Mouse (Mus musculus): ENCODE measurements at regions not wholly inside any gene's neighbourhood (a gene's known extent, or its start where the extent isn't known, plus 50 kb on each side); places are given as distances from the start of the nearest gene placed in this dataset.

DNA sequence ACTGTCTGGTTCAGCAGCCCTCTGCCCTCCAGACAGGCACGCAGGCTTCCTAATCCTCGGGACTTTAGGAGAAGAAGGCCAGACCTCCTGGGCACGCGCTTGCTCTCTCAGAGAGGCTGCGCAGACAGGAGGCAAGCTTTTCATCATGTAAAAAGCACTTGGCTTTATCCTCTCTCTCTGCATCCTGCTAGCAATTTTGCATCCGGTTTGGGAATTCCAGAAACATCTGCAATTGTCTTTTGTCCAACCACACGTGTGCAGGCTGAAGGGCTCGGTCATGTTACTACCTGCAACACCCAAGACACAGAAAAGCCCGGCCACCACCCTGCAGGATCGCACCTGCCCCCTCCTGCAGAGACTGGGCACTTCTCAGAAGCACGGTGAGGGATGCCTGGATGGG lies 323.3 kb downstream of the Sox9 start:
- Histone ChIP-seq H3K4me1 (ENCODE audit: control insufficient read depth, insufficient read depth, low read length) (no peaks in the 10 kb centered on the region), H3K27ac (replicated peaks; ENCODE audit: insufficient read depth, low read depth, low read length) (no peak overlapping the region), H3K79me2 (ENCODE audit: control insufficient read depth, insufficient read depth, low read length) (0 out of 2 replicates have a peak, but pooled peaks cover 2% of the 10 kb centered on the region), H3K36me3 (ENCODE audit: control insufficient read depth, insufficient read depth, low read length) (no peaks in the 10 kb centered on the region), H3K4me3 (ENCODE audit: insufficient read depth, low read depth, low read length) (no peak overlapping the region), H3K9ac (ENCODE audit: low read depth, low read length) (no peak overlapping the region), H3K27me3 (ENCODE audit: control insufficient read depth, insufficient read depth, low read length) (no peaks in the 10 kb centered on the region)
- no peak for TF ChIP-seq CTCF (IDR thresholded peaks at IDR 0.05; ENCODE audit: low read depth, low read length)
- TF ChIP-seq POLR2A (IDR thresholded peaks at IDR 0.05; ENCODE audit: extremely low read depth, insufficient read depth, low read length), result no peak
- 74% methylated on average over 11 of the region's 11 CpGs for WGBS
- DNase-seq (ENCODE audit: extremely low read depth, low read depth, low spot score), result no peak

DNA sequence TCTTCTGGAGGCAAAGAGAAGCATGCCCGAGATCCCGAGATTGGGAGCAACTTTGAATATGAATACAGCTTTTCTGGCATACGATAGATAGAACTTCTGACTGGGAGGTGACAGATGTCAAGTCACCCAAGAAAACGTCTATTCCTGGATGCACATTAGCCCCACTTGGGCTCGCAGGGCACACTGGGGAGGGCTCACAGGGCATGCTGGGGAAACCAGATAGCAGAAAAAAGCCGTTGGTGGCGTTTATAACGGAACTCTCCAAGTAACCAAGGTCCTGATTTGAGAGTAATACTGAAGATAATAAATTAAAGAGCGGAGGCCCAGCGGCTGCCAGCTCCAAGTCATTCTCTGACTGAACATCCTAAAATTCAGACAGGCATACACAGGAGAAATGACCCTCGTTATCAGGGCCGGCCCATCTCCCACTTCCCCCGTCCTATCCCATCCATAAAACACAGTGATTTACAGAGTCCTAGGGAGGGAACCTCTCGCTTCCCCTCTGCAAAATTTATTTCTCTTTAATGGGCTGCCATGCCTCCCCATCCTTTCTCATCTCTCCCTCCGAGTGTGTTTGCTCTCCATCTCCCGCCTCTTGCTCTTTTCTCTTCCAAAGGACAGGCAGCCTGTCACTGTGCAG lies 325.3 kb downstream of the Sox9 start:
- WGBS, result 89% methylated on average over 16 of the region's 16 CpGs
- Histone ChIP-seq H3K9ac (ENCODE audit: low read depth, low read length) (no peak overlapping the region), H3K79me2 (ENCODE audit: control insufficient read depth, insufficient read depth, low read length) (0 out of 2 replicates have a peak, but pooled peaks cover 2% of the 10 kb centered on the region), H3K4me1 (ENCODE audit: control insufficient read depth, insufficient read depth, low read length) (no peaks in the 10 kb centered on the region), H3K4me3 (ENCODE audit: insufficient read depth, low read depth, low read length) (no peak overlapping the region), H3K27me3 (ENCODE audit: control insufficient read depth, insufficient read depth, low read length) (no peaks in the 10 kb centered on the region), H3K36me3 (ENCODE audit: control insufficient read depth, insufficient read depth, low read length) (no peaks in the 10 kb centered on the region), H3K27ac (replicated peaks; ENCODE audit: insufficient read depth, low read depth, low read length) (no peak overlapping the region)
- DNase-seq (ENCODE audit: extremely low read depth, low read depth, low spot score), result no peak
- TF ChIP-seq POLR2A (IDR thresholded peaks at IDR 0.05; ENCODE audit: extremely low read depth, insufficient read depth, low read length), result no peak
- TF ChIP-seq CTCF (IDR thresholded peaks at IDR 0.05; ENCODE audit: low read depth, low read length), result no peak

GRCm38 (mm10) chr11:113107966-113108699 lies 326.1 kb downstream of the Sox9 start:
- TF ChIP-seq CTCF (IDR thresholded peaks at IDR 0.05; ENCODE audit: low read depth, low read length), result no peak
- no peak for TF ChIP-seq POLR2A (IDR thresholded peaks at IDR 0.05; ENCODE audit: extremely low read depth, insufficient read depth, low read length)
- 80% methylated on average over 10 of the region's 10 CpGs for WGBS
- no peaks in the 10 kb centered on the region for H3K4me1 ChIP-seq (ENCODE audit: control insufficient read depth, insufficient read depth, low read length)
- H3K4me3 ChIP-seq (ENCODE audit: insufficient read depth, low read depth, low read length), result no peak overlapping the region
- no peak for DNase-seq (ENCODE audit: extremely low read depth, low read depth, low spot score)
- no peaks in the 10 kb centered on the region for H3K27me3 ChIP-seq (ENCODE audit: control insufficient read depth, insufficient read depth, low read length)
- H3K79me2 ChIP-seq (ENCODE audit: control insufficient read depth, insufficient read depth, low read length), result 0 out of 2 replicates have a peak, but pooled peaks cover 2% of the 10 kb centered on the region
- no peak overlapping the region for H3K27ac ChIP-seq (replicated peaks; ENCODE audit: insufficient read depth, low read depth, low read length)
- no peaks in the 10 kb centered on the region for H3K36me3 ChIP-seq (ENCODE audit: control insufficient read depth, insufficient read depth, low read length)
- H3K9ac ChIP-seq (ENCODE audit: low read depth, low read length), result no peak overlapping the region

DNA sequence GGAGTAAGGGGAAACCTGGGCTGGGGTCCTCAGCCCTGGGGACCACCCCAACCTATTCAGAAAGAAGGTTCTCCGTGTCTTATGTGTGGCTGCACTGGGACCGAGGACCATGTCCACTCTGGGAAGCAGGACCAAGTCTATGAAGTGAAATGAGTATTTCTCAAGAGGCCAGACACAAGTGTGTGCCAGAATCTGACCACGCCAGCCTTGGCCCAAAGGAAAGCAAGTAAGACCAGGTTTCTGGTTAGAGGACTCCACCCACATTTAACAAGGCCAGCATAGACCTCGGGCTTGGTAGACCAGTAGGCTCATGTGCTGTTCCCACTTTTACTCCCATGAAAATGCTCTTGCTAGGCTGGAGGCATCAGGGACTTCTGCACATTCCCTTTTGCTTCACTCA lies 327.1 kb downstream of the Sox9 start:
- no peaks in the 10 kb centered on the region for H3K4me1 ChIP-seq (ENCODE audit: control insufficient read depth, insufficient read depth, low read length)
- H3K27ac ChIP-seq (replicated peaks; ENCODE audit: insufficient read depth, low read depth, low read length), result no peak overlapping the region
- H3K79me2 ChIP-seq (ENCODE audit: control insufficient read depth, insufficient read depth, low read length), result 0 out of 2 replicates have a peak, but pooled peaks cover 2% of the 10 kb centered on the region
- no peak overlapping the region for H3K4me3 ChIP-seq (ENCODE audit: insufficient read depth, low read depth, low read length)
- no peak for DNase-seq (ENCODE audit: extremely low read depth, low read depth, low spot score)
- WGBS, result 91% methylated on average over 4 of the region's 4 CpGs
- no peaks in the 10 kb centered on the region for H3K27me3 ChIP-seq (ENCODE audit: control insufficient read depth, insufficient read depth, low read length)
- H3K36me3 ChIP-seq (ENCODE audit: control insufficient read depth, insufficient read depth, low read length), result no peaks in the 10 kb centered on the region
- no peak for TF ChIP-seq POLR2A (IDR thresholded peaks at IDR 0.05; ENCODE audit: extremely low read depth, insufficient read depth, low read length)
- no peak for TF ChIP-seq CTCF (IDR thresholded peaks at IDR 0.05; ENCODE audit: low read depth, low read length)
- H3K9ac ChIP-seq (ENCODE audit: low read depth, low read length), result no peak overlapping the region

DNA sequence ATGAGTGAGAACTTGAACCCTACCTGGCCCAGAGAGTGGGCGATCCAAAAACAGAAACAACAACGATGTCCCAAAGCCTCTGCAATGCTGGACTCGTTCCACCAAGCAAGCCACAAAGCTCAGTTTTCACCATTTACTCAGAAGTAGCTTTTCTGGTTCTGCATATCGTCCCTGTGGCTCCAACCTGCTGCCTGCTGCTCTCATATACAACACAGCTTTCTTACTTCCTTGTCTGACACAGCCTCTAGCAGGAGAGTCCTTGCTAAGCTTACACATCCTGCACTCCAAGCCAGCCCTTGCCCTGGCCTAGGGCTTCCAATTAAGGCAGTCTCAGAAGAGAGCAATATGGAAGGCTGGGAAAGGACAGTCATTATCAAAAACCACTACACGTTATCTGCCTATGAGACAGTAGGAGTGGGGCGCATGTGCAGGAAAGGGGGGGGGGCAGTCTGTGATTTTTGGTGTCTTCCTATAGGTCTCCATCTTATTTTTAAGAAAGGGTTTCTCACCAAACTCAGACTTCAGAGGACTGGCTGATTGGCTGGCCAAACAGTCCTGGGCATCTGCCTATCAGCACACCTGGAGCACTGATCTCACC lies 331.3 kb downstream of the Sox9 start:
- 86% methylated on average over 6 of the region's 6 CpGs for WGBS
- TF ChIP-seq CTCF (IDR thresholded peaks at IDR 0.05; ENCODE audit: low read depth, low read length) (no peak), POLR2A (IDR thresholded peaks at IDR 0.05; ENCODE audit: extremely low read depth, insufficient read depth, low read length) (no peak)

More for the DNA sequence above, 331.3 kb downstream of the Sox9 start:
- H3K4me1 ChIP-seq (ENCODE audit: control insufficient read depth, insufficient read depth, low read length), result peaks cover 6% of the 10 kb centered on the region; the same call in 1 of the 2 replicates
- H3K4me3 ChIP-seq (ENCODE audit: insufficient read depth, low read depth, low read length), result no peak overlapping the region
- H3K36me3 ChIP-seq (ENCODE audit: control insufficient read depth, insufficient read depth, low read length), result no peaks in the 10 kb centered on the region
- 0 out of 2 replicates have a peak, but pooled peaks cover 2% of the 10 kb centered on the region for H3K79me2 ChIP-seq (ENCODE audit: control insufficient read depth, insufficient read depth, low read length)
- H3K27me3 ChIP-seq (ENCODE audit: control insufficient read depth, insufficient read depth, low read length), result no peaks in the 10 kb centered on the region
- no peak overlapping the region for H3K27ac ChIP-seq (replicated peaks; ENCODE audit: insufficient read depth, low read depth, low read length)
- DNase-seq (ENCODE audit: extremely low read depth, low read depth, low spot score), result no peak
- H3K9ac ChIP-seq (ENCODE audit: low read depth, low read length), result no peak overlapping the region
